Mouse (Mus musculus) kidney, embryonic 16.5 days (tissue): ENCODE measurements around the gene Hist1h2bj. TPM values are rescaled to one million over a fixed set of nuclear protein-coding genes. Genes with fewer than 3 reads are reported as not detected.

Source experiments
- microRNA-seq: library from miRNA; unstranded; fragments of <30 nt; microRNA quantifications from one replicate; pipeline ENCODE4, GENCODE M21; 2016
- polyA plus RNA-seq: library from polyadenylated mRNA; unstranded; fragments of >200 nt; fragmentation: Nextera tagmentation; extraction: Ambion mirVana; gene quantifications from 2 replicates; pipeline ENCODE4 v1.2.1, GENCODE M21; 2015

Hist1h2bj gene
- polyA plus RNA-seq, 1 experiment from 2014 or later: 20.2 TPM

Small RNA genes lying within 50 kb of the gene (microRNA-seq; reads per million reads assigned to microRNA genes)
- gene Gm26300: not detected
- not detected for gene Gm44390
- gene Gm44486: not detected

Other genes starting within 250 kb of the Hist1h2bj start
- gene Hist1h2bq, start 233.0 kb upstream of the Hist1h2bj start, polyA plus RNA-seq: 22.0 and 25.6 TPM in 2 replicates
- gene Hist1h2ao, start 232.7 kb upstream of the Hist1h2bj start, polyA plus RNA-seq: 2.1 TPM in 1 of 2 replicates, not detected in the other
- not detected in 2 replicates for gene Hist1h4m, start 231.5 kb upstream of the Hist1h2bj start, polyA plus RNA-seq
- gene Hist1h4n, start 211.0 kb upstream of the Hist1h2bj start, polyA plus RNA-seq: 13.6 and 14.5 TPM in 2 replicates
- 2,785 and 3,191 TPM in 2 replicates for gene Hist1h2ap, start 209.7 kb upstream of the Hist1h2bj start, polyA plus RNA-seq
- gene Hist1h2br, start 209.5 kb upstream of the Hist1h2bj start, polyA plus RNA-seq: 22.6 and 26.0 TPM in 2 replicates
- gene Zfp184, start 98.1 kb upstream of the Hist1h2bj start, polyA plus RNA-seq: 11.6 and 13.7 TPM in 2 replicates
- 0.15 and 0.26 TPM in 2 replicates for gene Pom121l2, start 62.0 kb upstream of the Hist1h2bj start, polyA plus RNA-seq
- 0.32 and 0.97 TPM in 2 replicates for gene Prss16, start 33.5 kb upstream of the Hist1h2bj start, polyA plus RNA-seq
- 7.8 and 9.2 TPM in 2 replicates for gene Hist1h2ah, start 7.6 kb upstream of the Hist1h2bj start, polyA plus RNA-seq
- gene Hist1h2bk, start 7.3 kb upstream of the Hist1h2bj start, polyA plus RNA-seq: 3.8 and 8.2 TPM in 2 replicates
- gene Hist1h4i, start 1.9 kb upstream of the Hist1h2bj start, polyA plus RNA-seq: 29.5 and 30.5 TPM in 2 replicates
- gene Hist1h2ag, start 270 bp upstream of the Hist1h2bj start, polyA plus RNA-seq: 49.8 and 53.1 TPM in 2 replicates
- not detected in 2 replicates for gene Vmn1r188, start 41.2 kb downstream of the Hist1h2bj start, polyA plus RNA-seq
- gene Vmn1r189, start 62.6 kb downstream of the Hist1h2bj start, polyA plus RNA-seq: not detected in 2 replicates
- not detected in 2 replicates for gene Vmn1r191, start 140.8 kb downstream of the Hist1h2bj start, polyA plus RNA-seq
- gene Vmn1r192, start 147.9 kb downstream of the Hist1h2bj start, polyA plus RNA-seq: not detected in 2 replicates
- gene Vmn1r193, start 179.9 kb downstream of the Hist1h2bj start, polyA plus RNA-seq: not detected in 2 replicates
- not detected in 2 replicates for gene Vmn1r194, start 201.0 kb downstream of the Hist1h2bj start, polyA plus RNA-seq
- gene Vmn1r195, start 227.3 kb downstream of the Hist1h2bj start, polyA plus RNA-seq: not detected in 2 replicates
- gene Vmn1r196, start 246.7 kb downstream of the Hist1h2bj start, polyA plus RNA-seq: not detected in 2 replicates